Mouse (Mus musculus) heart, postnatal 25 days (tissue): Measurements from ENCODE around the gene Grb14. TPM values are rescaled to one million over a fixed set of nuclear protein-coding genes. Genes with fewer than 3 reads are reported as not detected.

Source experiments
- DNase-seq: peaks from one replicate; pipeline ENCODE4 v3.0.0; 2022; ENCODE audit warnings: low spot score
- intact Hi-C: fragments of 180-260 bp; cut with DNase I; formaldehyde crosslinking; loops from one replicate; pipeline ENCODE4 v1.15.1; 2025
- total RNA-seq, 2 experiments: library from RNA; stranded (reverse); gene quantifications; 2 replicates each; pipeline ENCODE4 v1.2.3; 2021

Gene Grb14
- total RNA-seq, 2 experiments from 2014 or later: 197 to 202 TPM

GRCm38 (mm10) chr2:64893233-64893632 is 131.6 kb downstream of the Grb14 start:
- intact Hi-C loops: no loop called here
- DNase-seq: no peak

DNA sequence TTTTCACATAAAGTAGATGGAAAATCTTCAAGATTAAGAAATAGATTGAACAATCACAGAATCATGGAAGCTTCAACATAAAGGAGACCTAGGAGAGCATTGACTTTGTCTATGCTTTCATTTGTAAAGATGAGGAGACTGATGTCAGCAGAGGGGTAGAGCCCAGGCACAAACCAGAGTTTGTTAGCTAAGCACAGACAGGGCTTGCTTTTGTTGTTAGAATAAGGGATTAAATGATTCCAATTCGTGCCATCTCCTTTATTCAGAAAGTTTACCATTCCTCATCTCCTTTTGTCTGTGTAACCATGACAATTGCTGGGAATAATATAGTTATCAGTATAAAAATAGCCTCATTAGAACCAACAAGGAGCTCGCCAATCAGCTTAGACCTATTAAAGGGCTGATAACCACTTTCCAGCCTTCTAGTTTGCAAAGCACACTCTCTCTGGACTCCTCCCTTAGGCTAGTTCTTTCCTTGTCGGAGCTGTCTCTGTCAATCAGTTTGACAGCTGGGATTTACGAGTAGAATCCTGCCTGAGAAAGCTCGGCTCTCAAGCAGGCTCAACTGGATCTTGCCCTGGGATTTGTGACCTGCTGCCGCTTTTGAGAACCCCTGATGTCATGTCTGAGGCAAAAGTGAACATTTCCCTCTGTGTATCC is 137.6 kb downstream of the Grb14 start:
- no peak for DNase-seq
- intact Hi-C loops: no loop called here

- intact Hi-C loops: no loop called here
- DNase-seq: no peak
These were observed 139.1 kb downstream of the Grb14 start for GRCm38 (mm10) chr2:64885696-64886095.

GRCm38 (mm10) chr2:64878275-64878674 is 146.5 kb downstream of the Grb14 start:
- DNase-seq: no peak
- intact Hi-C loops: no loop called here

Other genes starting within 250 kb of the Grb14 start
- 10 to 100 TPM; 56.6 to 61.6 TPM for gene Cobll1, start 214.4 kb upstream of the Grb14 start, total RNA-seq